Mouse (Mus musculus) thymus, postnatal 36 days (tissue): Measurements from ENCODE around the gene Itgb6.

ENCODE experiments used
- DNase-seq, 2 experiments: peaks; one replicate each; pipeline ENCODE4 v3.0.0; 2022; ENCODE audit warnings: mixed read lengths in 2 of 2

The Itgb6 gene

GRCm38 (mm10) chr2:60672973-60673954 lies 49.2 kb downstream of the Itgb6 start:
- DNase-seq, result no peak

DNA sequence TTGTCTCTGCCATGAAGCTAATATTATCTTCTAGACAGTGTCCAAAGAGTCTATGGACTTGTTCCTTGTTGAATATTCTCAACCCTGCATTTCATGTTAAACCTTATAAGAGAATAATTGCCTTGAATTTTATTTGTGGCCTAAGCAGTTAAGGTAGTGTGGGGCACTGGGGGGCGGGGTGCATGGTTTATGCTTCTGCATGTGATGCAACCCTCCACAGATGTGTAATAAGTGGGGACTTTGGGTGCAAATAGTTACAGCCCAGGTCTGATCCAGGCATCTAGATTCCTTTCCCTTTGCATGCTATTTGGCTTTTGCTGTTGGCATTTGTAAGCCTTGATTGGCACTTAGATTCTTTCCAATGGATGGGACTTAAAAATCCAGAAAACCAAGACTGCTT lies 51.2 kb downstream of the Itgb6 start:
- no peak for DNase-seq

GRCm38 (mm10) chr2:60663071-60663470 lies 59.4 kb downstream of the Itgb6 start:
- no peak for DNase-seq

- DNase-seq, result no peak
Observed at GRCm38 (mm10) chr2:60659993-60660392, 62.5 kb downstream of the Itgb6 start.

DNA sequence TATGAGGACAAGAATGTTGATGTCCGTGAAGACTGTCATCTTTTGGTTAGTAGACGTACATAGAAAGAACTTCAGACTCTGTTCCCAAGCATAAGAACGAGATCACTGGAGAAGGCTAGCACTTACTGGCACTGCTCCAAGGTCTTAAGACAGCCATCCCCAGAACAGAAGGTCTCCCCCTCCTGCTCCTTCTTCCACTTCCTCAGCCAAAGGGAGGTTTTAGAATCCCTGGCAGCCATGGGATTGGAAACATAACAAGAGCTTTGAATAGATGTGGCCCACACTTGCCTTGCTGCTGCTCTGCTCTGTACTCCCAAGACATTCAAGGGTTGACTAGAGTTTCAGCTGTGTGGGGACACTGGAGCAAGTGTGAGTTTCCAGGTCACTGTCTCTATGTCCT lies 63.5 kb downstream of the Itgb6 start:
- DNase-seq, result no peak

- DNase-seq, result no peak
Observed at GRCm38 (mm10) chr2:60654828-60655227, 67.6 kb downstream of the Itgb6 start.

DNA sequence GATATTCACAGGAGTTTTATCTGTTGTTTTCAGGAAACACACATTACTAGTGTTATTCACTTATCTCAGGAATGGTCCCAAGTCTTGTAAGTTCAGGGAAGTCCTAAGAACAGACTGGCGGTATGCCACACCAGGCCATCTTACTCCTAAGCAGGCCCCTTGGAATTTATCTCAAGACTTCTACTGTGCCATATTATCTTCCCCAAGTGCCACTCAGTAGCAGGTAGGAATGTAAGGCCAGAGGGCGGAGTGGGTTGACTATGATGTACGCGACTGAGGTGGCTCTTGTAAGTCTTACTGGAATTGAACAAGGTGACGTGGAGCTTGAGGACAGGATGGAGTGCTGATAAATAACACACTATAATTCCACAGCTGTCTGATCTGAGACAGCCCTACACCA lies 72.3 kb downstream of the Itgb6 start:
- no peak for DNase-seq

- no peak for DNase-seq
Observed at GRCm38 (mm10) chr2:60647650-60648049, 74.8 kb downstream of the Itgb6 start.

DNA sequence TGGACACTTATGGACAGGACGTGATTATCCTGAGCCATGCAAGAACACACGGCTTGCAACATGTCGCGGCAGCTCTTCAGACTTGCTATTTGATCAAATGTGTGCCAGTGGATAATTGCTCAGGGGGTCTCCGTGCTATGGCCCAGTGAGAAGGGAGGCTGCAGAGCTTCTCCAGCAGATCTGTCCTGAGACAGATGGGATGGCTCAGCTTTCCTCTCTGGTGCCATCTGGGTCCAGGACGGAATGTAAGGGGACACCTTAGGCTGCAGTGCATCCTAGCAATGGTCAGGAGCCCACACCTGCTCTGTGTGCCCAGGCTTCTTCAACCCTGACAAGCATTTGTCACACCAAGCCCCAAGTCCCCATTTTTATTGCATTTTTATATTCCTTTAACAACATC lies 75.9 kb downstream of the Itgb6 start:
- no peak for DNase-seq

DNA sequence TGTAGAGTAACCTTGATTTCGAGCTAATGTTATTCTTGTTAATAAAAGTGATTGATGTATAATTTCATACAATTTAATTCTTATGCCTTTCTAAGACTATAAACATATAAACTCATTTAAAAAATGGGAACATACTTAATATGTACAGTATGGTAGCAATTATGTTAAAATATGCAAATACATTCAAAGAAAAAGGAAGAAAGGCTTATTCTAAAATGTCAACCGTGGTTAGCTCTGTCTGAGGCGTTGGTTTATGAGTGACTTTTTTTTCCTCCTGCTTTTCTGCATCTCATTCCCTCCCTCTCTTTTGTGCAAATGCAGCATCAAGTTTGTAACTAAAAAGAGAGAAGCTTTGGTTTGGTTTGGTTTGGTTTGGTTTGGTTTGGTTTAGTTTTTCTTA lies 79.0 kb downstream of the Itgb6 start:
- no peak for DNase-seq

- no peak for DNase-seq
Observed at GRCm38 (mm10) chr2:60642606-60643005, 79.8 kb downstream of the Itgb6 start.

DNA sequence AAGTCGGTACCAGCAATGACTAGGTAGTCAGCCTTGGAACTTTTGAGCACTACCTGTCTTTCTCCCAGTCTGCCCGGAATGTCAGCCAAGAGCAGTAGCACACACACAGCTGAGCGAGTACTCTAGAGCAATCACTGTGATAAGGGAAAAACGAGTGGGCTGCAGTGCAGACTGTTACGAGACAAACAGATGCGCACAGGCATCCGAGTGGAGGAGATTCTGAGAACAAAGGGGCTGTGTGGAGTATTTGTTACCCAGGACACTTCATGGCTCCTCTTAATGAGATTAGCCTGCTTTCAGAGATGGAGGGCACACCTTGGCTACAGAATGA lies 82.1 kb downstream of the Itgb6 start:
- no peak for DNase-seq

DNA sequence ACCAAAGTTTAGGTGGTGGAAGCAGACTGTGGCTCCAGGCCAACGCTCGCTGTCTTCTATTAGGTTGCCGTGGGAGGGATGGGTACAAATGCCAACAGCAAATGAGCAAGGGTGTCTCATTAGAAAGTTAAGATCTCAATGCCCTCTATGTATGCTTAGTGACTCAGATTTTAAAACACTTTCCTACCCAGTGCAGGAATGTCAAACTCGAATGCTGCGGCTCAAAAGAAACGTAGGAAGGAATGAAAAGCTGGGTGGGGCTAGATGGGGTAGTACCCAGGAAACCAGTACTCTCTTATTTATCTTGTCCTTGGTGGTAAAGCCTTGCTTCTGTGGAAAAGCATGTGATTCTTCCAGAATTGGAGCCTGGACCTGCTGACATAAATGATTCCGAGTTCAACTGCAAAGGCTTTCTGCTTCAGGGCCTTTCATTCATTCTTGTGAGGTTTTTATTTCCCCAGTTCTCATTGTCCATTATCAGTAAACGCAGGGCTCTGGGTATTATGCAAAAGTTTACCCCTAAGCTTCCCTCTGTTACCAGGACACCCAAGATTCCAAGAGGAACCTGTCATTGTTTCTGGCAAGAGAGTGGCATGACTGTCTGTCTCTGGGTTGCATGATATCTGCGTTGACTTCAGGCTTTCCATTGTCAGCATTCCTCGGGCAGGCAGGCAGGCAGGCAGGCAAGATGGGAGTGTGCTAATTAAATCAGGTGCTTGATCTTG lies 82.7 kb downstream of the Itgb6 start:
- DNase-seq, result no peak

DNA sequence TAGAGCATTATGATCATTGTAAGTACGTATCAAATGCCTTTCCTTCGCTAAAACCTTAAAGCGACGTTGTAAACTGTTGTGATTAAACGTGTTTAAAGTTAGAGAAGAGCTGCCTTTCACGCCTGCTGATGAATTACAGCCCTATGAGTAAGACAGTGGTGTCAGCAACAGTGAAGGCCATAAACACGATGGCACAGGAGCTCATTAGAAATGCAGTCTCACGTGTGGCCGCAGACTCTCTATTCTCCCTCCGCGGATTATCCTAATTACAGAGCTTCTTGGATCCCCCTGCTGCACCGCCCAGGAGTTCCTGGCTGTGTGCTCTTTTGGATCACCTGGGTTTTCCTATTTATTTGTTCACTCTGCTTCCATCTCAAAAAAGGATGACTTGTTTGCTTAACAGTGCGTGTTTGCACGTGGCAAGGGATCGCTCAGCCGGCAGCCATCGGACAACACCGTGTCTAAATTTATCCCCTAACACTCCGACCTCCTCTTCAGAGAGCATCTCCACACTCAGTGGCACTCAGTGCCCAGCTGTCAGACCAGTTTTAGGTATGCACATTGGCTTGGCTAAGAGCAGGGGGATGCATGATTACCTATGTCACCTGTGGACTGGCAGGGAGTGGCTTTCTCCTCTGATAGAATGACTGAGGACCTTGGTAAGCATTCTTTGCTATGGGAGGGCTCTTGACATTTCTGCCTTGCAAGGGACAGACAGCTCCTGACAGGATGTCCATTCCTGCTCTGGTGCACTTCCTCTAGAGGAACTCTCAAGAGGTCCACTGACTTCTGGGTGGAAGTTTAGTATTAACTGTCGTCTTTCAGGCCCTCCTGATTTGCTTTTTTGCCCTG lies 85.3 kb downstream of the Itgb6 start:
- DNase-seq, result no peak

- DNase-seq, result no peak
Observed at GRCm38 (mm10) chr2:60636481-60636880, 86.0 kb downstream of the Itgb6 start.

DNA sequence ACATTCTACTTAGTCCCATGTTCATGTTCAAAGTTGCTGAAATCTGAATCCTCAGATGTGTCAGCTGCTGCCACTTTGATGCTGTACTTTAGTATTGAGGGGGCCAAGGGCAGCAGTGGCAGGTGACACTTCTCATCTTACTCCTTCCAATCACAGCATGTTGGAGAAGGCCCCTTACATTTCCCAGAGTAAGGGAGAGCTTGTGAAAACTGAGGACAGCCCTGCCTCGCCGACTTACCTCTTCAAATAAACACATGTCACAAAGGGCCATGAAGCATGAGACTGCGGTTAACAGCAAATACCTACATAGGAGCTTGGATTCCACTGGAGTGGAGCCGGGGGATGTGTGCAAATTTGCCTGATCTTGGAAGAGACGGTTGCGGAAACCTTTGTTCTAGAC lies 86.4 kb downstream of the Itgb6 start:
- no peak for DNase-seq

- DNase-seq, result no peak
Observed at GRCm38 (mm10) chr2:60632791-60633190, 89.7 kb downstream of the Itgb6 start.

DNA sequence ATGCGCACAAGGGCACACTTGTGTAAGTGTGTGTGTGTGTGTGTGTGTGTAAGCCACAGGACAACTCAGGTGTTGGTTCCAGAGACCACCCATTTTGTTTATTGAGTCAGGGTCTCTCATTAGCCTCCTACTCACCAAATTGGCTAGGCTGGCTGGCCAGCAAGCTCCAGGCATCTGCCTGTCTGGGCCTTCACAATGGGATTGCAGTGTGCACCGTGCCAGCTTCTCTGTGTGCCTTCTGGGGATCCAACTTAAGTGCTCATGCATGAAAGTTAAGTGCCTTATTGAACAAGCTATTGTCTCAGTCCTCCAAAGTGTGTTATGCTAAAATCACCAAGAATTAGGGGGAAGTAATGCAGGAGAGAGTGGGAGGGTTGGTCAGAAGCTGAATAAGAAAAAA lies 92.1 kb downstream of the Itgb6 start:
- no peak for DNase-seq

DNA sequence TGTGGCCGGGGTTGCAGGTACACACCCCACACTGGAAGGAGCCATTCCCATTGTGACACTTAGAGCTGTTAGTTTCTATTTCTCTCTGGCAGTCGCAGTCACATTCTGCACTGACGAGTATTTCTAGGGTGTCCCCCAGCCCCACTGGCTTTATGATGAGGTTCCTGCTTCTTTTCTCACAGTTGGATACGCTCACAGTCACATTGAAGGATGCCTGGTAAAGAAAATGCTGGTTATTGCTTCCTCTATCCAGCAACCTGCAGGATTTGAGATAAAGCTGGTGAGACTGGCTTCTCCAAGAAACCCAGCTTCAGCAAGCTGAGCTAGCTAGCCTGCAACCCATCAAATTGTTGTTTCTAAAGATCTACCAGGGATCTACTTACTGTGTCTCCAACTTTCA lies 94.5 kb downstream of the Itgb6 start:
- DNase-seq, result no peak

- DNase-seq, result no peak
Observed at GRCm38 (mm10) chr2:60627515-60627914, 94.9 kb downstream of the Itgb6 start.

DNA sequence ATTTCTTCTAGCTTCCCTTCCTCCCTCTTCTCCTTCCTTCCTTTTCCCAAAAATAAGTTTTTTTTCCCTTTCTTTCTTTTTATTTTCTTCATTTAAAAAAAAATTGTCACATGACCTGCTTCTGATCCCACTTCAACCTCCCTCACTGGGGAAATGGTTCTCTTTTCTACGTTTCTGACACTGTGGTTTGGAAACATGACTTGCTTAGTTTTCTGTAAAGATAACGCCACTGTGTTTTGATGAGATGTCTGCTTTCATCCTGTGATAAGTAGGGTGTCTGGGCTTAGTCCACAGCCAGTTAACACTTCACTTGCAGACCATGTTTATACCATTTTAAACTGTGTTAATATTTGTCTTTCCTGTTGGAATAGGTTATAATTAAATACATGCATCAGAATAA lies 96.7 kb downstream of the Itgb6 start:
- no peak for DNase-seq

DNA sequence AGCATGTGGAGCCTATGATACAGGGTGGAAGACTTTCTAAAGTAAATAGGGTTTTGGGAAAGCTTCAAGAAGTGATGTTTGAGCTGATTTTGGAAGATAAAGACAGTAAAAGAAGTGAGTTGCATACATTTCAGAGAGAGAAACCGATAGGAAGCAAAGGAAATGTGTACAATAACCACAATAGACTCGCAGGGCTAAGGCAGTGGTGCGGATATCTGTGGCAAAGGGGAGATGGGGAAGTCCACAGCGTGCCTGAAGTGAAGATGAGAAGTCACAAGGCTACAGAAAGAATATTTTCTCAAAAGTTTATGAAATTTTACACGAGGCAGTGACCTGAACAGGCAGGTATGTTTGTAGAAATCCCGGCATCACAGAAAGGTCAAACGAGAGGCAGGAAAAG lies 100.3 kb downstream of the Itgb6 start:
- DNase-seq, result no peak

DNA sequence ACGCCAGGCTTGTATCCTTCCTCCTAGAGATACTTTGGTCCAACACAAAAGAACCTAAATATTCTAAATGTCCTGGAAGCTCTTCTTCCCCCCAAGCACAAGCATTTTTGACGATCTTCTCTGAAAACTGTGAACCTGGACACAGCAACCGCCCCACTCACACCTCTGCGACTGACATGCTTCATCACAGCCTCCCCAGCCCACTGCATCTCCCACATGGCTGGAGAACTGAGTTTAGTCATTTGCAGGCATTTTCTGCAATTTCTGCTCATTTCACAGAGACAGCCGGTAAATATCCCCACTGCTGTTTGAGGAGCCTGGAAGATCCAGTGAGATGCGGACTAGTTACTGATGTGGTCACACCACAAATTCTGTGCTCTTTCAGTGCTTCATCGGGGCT lies 107.7 kb downstream of the Itgb6 start:
- DNase-seq, result no peak
